Mouse (Mus musculus) telencephalon, adult 2 months (tissue): ENCODE measurements around the gene Abhd2.
"Not testable (repeated sequence)": the region's sequence is repeated elsewhere in the genome, so short reads cannot be mapped to it uniquely, and the experiment has no call there.

ENCODE experiments used
- DNase-seq: peaks from one replicate; pipeline ENCODE4 v3.0.0-alpha.2; 2011; ENCODE audit warnings: low read depth, low spot score

The Abhd2 gene

DNA sequence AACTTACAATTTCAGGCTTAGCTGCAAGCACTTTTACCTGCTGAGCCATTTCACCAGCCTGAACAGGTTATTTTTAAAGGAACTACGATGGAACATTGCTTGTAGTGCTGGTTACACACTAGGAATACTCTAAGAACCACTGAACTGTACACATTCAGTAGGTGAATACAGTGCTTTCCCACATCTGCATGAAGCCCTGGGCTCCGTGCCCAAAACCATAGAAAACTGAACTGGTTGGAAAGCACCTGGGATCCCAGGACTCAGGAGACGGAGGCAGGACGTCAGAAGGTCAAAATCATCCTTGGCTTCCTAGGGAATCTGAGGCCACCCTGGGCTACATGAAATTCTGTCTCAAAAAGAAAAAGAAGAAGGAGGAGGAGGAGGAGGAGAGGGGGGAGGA, 6.8 kb upstream of the Abhd2 start:
- no peak for DNase-seq

GRCm38 (mm10) chr7:79267690-79268388, 5.2 kb upstream of the Abhd2 start:
- DNase-seq: no peak

DNA sequence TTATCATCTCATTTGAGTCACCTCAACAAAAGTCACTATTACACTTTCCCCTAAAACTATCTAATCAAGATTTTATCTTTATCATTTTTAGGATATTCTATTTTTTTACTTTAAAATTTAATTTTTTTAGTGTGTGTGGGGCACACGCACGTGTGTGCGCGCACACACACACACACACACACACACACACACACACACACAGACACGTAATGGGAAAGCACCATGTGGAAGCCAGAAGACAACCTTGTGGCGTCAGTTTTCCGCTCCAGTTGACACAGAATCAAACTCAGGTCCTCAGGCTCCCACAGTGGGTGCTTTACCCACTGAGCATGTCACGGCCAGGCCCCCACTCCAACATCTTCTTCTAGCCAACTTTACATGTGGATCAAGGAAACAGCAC, 4.1 kb upstream of the Abhd2 start:
- DNase-seq: no peak

DNA sequence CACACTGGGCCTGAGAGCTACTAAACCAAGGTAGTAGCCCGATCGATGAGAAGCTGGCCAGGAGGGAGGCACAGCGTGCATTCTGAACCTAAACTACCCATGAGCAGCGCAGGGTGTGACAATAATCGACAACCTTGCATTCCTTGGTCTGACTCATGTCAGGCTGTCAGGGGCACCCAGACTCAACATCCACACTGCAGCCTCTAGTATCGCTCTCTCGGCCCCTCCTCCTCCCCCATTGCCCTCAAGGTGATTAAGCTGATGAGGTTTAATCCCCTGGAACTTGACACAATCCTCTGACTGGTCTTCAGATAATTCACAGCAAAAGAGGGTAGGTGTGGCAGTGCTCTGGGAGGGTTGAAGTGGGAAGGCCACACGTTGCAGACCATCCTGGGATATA, 3.6 kb upstream of the Abhd2 start:
- DNase-seq: no peak

- no peak for DNase-seq
These were observed 3.1 kb upstream of the Abhd2 start for GRCm38 (mm10) chr7:79269866-79270265.

DNA sequence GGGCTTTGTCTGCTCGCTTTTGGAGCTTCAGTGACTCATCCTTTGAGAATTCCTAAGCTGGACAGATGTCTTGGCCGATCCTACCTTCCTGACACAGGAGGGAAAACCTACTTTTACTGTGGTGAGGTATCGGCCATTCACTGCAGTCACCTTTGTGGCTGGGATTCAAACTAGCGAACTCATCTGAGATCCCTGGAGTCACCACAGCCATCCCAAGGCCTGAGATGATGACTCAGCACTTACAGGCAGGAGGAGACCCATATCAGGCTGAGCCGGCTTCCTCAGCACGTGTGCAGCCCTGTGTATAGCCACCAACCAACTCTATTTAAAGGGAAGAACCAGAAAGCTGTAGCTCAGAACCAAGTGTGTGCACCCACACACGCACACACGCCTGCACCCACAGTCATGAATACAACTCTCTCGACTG, 2.0 kb upstream of the Abhd2 start:
- peak; percentile 90 for DNase-seq

- DNase-seq: no peak
These were observed 874 bp upstream of the Abhd2 start for GRCm38 (mm10) chr7:79271861-79272788.

DNA sequence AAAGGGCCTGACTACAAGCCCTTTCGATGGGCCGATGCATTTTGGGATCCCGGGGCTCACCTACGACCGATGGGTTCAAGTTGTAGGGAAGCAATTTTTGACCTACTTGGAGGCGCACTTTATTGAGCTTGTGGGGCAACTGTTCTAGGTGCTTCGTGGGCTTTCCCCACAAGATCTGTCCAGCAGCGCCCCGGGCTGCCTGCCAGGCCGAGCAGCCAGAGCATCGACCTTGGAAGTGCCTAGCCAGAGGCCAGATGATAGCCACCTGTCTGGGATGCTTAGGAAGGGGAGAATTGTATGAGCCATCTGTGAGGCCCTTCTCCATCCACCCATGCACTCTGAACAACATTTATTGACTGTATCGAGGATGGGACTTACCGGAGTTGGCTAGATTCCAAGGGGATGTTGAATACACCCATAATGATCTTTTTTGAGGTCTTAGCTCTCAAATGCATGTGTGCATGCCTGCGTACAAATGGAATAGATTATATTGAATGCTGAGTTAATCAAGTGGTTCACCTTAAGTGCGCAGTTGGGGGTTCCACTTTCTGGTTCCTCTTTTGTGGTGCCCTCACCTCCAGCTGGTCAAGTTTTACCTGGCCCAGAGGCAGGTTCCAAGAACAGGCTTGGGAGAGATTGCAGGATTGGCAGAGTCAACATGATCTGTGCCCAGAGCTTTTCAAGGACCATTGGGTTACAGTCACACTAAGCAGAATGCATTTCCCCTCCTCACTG, 906 bp downstream of the Abhd2 start:
- DNase-seq: no peak

- DNase-seq: no peak
These were observed 1.5 kb downstream of the Abhd2 start for GRCm38 (mm10) chr7:79274473-79275010.

- DNase-seq: no peak
These were observed 2.3 kb downstream of the Abhd2 start for GRCm38 (mm10) chr7:79275345-79275744.

GRCm38 (mm10) chr7:79278432-79278831, 5.4 kb downstream of the Abhd2 start:
- DNase-seq: no peak

- DNase-seq: no peak
These were observed 6.5 kb downstream of the Abhd2 start for GRCm38 (mm10) chr7:79279376-79280029.

DNA sequence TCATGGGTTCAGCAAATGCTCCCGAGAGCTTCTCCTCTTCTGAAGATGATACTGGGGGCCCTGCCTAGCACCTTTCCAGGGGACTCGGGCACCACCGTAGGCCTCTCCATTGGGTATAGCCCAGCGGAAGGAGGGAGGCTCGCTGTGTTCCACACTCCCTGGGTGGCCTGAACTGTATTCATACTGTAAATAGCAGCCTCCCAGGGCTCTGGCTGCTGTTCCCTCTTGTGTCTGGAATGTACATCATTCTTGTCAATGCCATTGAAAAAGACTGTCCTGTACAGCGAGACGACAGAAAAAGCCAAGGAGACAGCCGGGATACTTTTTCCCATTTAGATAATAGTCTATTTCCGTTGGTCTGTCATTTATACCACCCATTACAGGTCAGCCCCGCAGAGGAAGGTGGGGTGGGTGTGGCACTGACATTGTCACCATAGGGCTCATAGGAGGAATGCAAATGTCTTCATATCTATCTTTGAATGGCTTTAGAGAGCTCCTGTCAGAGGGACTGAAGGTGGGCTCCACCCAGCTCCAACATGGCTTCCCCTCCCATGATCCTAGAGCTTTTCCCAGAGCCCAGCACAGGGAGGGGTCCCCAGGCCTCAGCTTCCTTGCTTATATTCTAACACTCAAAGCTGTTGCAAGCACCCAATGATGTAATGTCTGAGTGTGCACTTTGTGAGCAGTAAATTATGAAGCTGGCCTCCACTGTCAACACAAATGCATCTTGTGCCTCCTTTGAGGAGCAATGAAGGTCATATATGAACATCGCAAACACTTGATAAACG, 10.1 kb downstream of the Abhd2 start:
- no peak for DNase-seq

GRCm38 (mm10) chr7:79283671-79283941, 10.6 kb downstream of the Abhd2 start:
- not testable (repeated sequence) for DNase-seq

DNA sequence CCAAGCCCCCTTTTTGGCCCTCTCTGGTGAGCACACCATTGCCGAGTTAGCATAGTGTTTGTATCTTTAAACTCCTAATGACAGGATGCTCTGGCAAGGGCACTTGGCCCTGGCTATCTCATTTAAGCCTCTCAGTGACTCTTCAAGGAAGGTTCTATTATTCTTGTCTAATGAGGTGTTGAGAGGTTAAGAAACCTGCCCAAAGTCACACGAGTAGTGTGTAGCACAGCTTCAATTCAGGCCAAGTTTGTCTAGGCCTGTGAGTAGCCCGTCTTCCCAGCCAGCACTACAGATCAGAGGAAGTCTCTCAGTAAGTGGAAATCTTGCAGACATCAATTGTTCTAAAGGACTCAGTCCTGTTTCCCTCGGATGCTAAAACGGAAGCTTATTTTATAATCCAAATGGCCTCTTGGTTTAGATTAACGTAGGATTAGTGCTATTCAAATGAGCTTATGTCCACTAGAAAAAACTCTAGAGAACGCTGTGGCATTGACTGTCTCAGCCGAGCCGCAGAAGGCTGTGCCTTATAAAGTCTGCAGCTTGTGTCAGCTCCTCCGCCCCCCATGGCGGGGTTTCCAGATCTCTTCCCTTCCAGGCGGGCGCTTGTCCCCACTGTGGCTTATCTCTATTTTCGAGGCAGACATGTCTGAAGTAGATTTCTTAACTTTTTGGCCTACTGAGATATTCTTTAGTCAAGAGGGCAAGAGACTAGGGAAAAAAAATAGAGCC, 11.3 kb downstream of the Abhd2 start:
- DNase-seq: no peak

GRCm38 (mm10) chr7:79284889-79285280, 11.9 kb downstream of the Abhd2 start:
- DNase-seq: no peak

- no peak for DNase-seq
These were observed 12.4 kb downstream of the Abhd2 start for GRCm38 (mm10) chr7:79285408-79285807.

DNA sequence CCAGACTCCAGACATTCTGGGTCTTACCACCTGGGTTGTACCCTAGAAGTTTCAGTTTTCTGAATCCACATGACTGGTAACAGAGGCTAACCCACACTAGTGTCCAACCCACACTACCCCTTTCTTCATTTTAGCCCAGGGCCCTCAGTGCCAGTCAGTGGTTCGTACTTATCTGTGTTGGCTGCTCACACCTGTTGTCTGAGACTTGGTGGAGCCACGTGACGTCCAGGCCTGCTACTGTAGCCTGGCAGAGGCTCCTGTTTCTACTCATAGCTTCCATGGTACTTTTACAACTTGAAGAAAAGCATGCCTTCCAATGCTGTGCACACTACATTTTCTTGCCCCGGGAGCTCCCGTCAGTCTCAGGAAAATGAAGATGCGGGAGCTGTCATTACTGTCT, 14.2 kb downstream of the Abhd2 start:
- DNase-seq: no peak

DNA sequence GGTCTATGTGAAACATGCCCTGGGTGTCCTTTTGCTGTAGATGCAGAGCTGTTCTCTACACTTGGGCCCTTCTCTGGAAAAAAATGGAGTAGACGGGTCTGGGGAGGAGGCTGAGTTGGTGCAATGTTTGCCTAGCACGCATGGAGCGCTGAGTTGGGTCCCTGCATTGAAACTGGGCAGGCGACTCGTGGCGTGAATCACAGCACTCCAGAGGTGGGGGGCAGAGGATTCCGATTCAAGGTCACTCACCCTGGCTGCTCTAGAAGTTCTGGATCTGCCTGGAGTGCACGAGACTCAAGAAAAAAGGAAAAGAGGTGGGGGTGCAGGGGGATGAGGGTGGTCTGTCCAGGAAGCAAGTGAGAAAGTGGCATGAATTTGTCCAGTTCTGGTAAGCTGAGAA, 14.9 kb downstream of the Abhd2 start:
- no peak for DNase-seq

- no peak for DNase-seq
These were observed 15.4 kb downstream of the Abhd2 start for GRCm38 (mm10) chr7:79288422-79288821.
